Mouse (Mus musculus) brain, embryonic 18.5 days (tissue): ENCODE results near the gene Dhx37.
"Not testable (repeated sequence)": the region's sequence is repeated elsewhere in the genome, so short reads cannot be mapped to it uniquely, and the experiment has no call there.

Experiments
- DNase-seq: peaks from one replicate; pipeline ENCODE4 v3.0.0-alpha.2; 2012; ENCODE audit warnings: low read depth, low spot score

The Dhx37 gene

DNA sequence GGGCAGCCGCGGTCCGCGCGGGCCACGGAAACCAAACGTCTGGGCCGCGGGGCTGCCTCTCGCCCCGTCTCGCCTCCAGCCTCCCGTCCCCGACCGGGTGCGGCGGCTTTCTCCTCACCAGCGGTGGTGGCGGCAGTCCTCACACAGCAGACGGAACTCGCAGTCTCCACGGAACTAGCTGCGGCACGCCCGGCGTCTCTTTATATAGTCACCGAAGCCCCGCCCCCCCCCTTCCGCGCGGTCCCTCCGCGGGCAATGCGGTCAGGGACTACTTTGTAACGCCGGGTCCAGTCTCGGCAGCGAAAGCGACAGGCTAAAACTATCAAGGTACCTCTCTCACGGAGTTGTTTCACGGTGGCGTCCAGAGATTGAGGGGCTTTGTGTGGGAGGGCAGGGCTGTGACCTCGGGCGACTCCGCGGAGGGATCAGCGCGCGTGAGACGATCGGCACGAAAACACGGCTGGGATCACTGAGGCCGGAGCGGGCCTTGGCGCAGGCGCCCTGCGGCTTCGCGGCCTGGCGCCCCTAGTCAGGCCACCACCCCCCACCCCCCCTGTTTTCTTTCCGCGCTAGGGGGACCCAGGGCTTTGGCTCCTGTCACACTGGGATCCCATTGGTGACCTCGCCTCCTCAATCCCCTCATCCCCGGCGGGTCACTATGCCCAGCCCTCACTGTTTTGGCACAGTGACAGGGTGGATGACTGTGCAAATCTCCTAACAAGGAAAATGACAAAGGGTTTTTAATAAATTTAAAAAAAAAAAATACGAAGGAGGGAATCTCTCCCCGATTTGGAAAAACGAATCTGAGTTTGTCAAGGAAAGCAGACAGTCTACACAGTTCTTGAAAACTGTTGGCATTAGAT is 44.1 kb downstream of the Dhx37 start, which contains the start of gene Ubc:
Gene Ubc, minus strand, starts transcription at position 624 of the 863 bp plus-strand sequence.
- DNase-seq: no peak

DNA sequence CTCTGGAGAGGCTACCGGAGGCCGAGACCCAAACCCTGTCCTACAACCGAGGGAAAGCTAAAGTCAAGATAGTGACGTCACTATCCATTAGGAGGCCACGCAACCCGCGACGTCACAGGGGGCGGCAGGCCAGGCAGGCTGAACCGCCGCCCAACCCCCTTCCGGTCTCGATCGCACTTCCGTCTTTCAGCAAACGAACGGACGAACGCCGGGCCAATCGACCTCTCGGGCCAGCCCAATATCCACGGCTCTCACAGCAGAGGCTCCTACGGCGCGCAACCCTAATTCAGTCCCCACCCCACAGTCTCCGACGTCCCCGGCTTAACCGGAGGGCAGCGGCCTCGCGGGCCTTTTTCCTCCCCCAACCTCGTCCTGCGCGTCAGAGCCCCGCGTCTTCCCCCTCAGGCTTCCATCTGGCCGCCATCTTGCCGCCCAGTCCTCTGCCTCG is 44.8 kb downstream of the Dhx37 start, which contains the start of gene Gm10382:
Gene Gm10382, plus strand, starts transcription at position 192 of the 448 bp plus-strand sequence.
- DNase-seq: no peak

DNA sequence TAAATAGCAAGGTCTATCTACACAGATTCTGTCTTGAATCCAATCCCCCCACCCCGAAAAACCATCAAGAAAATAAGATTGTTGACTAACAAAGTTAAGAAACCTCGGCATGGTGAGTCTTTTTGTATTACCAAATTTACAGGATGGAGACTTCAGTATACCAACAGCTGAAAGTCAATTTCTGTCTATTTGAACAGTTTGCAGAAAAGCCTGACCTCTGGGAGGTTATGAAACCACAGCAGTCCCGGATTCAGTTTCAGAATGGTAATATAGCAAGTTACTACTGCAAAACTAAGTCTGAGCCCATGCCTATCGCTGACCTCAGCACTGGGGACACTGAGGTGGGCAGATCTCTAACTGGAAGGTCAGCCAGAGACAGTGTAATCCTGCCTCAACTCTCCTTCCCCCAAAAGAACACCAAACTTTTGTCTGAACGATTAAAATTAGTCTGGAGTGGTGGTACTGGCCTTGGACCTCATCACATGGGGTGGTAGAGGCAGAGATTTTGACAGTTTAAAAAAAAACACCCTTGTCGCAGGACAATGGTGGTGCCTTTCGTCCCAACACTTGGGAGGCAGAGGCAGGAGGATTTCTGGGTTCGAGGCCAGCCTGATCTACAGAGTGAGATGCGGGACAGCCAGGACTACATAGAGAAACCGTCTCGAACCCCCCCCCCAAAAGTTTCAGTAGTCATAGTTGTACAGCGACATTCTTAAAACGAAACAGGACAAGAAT is 45.4 kb downstream of the Dhx37 start:
- no peak for DNase-seq

DNA sequence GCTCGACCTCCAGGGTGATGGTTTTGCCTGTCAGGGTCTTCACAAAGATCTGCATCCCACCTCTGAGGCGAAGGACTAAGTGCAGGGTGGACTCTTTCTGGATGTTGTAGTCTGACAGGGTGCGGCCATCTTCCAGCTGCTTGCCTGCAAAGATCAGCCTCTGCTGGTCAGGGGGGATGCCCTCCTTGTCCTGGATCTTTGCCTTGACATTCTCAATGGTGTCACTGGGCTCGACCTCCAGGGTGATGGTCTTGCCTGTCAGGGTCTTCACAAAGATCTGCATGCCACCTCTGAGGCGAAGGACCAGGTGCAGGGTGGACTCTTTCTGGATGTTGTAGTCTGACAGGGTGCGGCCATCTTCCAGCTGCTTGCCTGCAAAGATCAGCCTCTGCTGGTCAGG is 46.6 kb downstream of the Dhx37 start:
- DNase-seq: not testable (repeated sequence)

DNA sequence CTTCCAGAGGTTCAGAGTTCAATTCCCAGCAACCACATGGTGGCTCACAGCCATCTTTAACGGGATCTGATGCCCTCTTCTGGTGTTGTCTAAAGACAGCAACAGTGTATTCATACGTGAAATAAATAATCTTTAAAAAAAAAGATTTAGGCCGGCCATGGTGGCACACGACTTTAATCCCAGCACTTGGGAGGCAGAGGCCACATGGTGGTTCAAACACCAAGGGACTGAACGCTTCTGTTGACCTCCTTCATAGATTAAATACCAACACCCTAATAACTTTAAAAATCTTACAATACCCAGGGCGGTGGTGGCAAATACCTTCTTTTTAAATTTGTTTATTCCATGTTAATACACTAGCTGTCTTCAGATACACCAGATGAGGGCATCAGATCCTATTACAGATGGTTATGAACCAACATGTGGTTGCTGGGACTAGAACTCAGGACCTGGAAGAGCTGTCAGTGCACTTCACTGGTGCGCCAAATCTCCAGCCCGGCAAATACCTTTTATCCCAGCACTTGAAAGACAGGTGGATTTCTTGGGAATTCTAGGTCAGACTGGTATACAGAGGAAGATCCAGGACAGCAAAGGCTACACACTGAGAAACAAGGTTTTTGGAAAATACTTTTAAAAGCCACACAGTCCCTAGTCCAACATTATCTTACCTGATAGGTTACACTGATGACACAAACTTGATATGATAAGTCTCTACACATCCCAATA is 48.5 kb downstream of the Dhx37 start:
- DNase-seq: no peak

DNA sequence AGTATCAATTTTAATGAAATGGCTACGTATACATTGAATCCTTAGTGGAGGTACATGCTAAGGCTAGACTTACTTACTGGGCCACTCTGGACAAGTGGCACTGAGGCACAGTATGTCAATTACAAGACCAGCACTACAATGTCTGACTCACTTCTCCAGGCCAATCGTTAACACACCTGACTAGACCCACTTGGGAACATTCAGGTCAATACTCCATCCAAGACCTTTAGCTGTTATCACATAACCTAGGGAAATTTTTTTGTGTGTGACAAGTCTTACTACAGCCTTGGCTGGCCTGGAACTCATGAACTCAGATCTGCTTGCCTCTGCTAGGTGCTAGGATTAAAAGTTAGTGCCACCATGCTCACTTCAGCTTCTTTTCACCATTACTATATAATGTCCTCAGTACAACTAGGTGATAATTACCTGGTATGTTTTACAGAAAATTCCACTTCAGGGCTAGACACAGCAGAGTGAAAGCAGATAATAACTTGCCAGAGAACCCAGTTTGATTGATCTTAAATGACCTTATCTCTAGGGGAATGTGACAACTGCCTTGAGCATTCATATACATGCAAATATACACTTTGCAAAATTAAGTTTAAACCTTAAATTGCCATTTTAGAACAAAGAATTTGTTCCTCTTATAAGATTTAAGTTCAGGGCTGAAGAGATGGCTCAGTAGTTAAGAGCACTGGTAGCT is 49.3 kb downstream of the Dhx37 start:
- DNase-seq: no peak

DNA sequence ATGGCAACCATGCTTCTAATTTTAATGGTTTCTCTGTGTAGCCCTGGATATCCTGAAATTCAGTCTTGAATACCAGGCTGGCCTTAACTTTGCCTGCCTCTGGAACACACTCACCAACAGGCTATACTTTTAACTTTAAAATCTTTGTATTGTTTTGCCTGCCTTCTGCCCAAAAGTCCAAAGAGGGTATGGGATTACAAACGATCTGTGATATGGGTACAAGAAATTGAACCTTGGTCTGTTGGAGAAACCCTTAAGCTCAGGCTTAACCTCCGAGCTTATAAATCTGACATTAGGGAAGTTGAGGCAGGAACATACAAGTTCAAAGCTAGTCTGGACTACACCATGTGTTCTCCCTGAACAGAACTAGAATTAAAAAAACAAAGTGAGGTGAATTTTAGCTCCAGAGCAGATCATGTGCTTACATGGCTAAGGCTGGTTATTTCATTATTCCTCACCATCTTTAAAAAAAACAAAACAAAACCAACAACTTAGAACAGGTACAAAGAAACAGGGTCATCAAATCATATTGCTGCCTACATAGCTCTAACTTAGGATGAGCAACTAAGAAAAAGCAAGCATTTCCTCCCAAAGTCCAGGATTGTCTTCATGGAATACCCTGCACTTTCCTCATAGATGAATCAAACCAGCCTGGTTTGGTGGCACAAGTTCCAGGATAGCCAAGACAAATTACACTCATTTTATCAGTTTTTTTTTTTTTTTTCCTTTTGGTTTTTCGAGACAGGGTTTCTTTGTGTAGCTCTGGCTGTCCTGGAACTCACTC is 50.1 kb downstream of the Dhx37 start:
- DNase-seq: no peak

DNA sequence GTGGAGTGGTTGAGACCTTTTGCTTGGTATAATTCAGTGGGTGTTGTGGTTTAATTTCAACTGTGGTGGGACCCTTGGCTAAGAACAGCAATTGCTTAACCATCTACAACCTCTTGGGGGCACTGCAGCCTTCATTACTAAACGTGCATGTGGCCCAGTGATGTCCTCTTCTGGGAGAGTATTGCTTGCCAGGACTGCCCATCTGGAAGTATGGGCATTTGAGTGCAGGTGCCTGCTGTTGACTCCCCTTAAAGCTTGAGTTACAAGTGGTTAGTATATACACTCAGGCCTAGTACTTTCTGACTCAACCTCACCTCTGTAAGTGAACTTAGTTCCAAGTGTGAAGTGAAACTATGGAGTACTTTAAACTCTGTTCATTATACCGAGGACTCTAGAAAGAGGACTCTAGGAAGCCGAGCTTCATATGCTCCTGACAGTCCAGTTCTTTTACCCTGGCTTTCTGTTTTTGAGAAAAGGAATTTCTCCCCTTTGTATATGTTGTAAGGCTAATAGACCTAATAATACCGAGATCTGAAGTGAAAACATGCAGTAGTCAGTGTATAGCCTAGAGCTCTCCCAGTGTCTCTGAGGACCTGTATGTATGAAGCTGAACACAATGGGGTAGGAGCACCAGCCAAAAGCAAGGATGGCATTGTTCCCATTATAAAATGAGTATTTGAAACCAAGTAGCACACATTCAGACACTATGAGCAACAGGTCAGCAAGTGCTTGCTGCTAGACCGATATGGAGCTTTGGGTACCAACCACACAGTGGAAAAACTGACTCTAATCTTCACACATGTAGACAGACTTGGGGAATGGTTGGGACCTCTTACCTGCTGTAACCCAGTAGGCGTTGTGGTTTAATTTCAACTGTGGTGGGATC is 51.0 kb downstream of the Dhx37 start:
- DNase-seq: no peak

DNA sequence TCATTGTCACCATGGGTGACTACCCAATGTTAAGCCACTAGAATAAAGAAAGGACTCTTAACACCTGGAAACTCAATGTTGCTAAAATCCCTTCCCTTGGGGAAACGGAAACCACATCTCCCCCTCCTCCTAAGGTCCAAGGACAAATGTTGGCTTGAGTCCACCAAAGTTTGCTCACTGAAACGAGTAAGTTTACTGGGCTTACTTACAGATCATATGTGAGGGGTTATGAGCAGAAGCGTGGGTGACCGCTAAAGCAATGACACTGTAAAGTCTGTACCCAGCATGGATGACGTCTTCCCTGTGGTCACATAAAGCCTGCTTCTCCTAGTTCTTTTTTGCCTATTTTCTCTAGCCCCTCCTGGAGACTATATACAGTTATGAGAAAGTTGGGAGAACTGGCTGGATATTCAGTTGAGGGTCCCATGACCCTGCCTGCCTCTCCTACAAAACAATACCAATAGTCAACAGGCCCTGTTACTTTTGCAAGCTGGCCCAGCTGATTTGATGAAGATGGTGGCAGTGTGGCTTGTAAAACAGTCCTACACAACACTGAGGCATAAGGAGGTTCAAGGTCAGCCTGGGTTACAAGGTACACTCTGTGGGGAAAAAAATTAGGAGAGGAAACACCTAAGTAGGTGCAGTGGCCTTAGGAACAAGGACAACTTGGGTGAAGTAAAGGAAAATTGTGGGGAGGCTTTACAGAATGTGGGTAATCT is 51.8 kb downstream of the Dhx37 start:
- no peak for DNase-seq

DNA sequence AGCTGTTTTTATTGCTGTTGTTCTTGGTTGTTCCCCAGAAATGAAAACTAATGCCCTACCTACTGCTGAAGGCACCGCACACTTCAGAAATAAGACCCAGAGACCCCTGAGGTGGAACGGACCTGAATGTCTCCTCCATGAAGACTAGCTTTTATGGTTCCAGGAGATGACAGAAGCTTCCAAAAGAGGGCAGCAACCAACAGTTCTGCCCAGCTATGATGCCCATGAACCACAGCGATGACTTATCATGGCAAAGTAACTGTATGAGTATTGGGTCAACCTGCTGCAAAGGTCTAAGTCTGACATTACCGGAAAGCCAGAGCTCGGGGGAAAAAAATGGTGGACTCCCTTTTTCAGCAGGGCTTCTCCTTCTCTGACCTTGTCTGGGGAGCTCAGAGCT is 55.0 kb downstream of the Dhx37 start:
- DNase-seq: no peak

DNA sequence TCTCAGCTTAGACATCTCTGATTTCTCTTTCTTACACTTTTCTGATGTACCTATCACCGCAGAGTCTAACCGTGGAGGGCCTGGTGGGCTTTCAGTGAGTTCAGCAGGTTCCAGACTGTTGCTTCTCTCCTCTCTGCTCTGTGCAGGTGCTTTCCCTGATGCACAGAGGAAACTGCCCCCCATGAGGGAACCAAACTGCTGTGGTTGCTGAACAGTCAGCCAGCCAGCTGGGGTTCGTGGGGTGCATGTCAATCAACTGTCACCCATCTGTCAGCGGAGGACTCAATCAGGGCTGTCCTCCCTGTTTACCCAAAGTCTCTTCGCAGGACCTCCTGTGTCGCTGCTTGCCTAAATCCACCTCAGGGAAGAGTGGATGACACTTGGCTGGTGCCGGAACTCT is 56.7 kb downstream of the Dhx37 start:
- DNase-seq: no peak

DNA sequence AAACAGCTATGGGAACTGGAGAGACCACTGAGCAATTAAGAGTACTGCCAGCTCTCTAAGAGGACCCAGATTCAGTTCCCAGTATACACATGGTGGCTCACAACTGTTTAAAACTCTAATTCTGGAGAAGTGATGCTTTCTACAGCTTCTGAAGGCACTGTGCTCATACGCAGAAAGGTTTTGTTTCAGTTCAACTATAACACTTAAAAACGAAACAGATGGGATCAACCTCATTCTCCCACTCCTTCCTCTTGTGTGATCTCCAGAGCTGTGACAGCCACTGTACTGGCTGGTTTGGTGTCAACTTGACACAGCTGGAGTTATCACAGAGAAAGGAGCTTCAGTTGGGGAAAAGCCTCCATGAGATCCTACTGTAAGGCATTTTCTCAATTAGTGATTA is 58.0 kb downstream of the Dhx37 start:
- DNase-seq: no peak

DNA sequence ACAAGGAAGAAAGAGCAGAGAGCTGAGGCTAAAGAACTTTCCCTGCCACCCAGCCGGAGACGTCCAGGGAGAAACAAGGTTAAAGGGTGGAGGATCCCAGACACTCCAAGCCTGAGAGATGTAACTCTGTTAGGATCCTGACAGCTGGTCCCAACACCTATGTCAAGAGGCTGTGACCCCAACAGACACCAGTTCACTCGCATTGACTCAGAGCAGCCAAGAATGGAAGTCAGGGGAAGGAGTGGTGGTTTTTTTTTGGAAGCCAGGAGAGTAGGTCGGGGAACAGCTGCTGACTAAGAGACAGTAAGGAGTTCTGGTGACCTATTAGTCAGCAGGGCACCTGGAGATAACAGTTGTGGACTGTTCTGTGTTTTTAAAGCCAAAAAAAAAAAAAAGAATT is 61.9 kb downstream of the Dhx37 start:
- no peak for DNase-seq

DNA sequence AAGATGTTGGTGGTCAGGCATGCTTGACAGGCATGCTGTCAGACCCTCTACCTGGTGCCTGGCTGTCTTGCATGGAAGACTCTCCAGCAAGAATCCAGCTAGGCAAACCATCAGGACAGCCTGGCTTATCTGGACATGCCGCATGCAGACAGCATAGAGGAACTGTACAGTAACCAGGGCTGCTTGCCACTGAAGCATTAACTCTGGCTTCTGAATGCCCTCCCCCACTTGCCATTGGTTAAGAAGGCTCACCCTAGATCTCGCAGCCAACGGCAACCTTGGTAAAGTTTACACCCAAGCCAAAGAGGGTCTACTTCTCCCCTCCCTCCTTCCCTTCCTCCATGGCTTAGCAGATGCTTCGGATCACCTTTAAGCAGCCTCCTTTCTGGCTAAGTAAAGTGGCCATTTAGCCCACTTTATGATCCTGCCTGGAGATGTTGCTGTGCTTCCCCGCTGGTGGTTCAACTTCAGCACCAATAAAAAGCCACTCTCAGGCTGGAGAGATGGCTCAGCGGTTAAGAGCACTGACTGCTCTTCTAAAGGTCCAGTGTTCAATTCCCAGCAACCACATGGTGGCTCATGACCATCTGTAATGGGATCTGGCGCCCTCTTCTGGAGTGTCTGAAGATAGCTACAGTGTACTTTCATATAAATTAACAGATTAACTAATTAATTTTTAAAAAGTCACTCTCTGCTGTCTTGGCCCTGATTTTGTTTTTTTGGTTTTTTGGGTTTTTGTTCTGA is 62.8 kb downstream of the Dhx37 start:
- no peak for DNase-seq

DNA sequence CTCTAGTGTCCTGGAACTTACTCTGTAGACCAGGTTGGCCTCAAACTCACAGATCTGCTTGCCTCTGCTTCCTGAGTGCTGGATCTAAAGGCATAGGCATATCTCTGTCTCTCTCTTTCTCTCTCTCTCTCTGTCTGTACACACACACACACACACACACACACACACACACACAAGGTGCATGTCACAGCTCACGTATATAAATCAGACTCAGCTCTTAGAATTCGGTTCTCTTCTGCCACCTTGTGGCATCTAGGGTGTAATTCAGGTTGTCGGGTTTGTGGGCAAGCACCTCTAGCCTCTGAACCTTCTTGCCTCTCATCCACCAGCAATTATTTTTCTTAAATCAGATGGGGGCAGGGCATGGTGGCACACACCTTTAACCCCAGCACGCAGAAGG is 65.4 kb downstream of the Dhx37 start:
- no peak for DNase-seq

DNA sequence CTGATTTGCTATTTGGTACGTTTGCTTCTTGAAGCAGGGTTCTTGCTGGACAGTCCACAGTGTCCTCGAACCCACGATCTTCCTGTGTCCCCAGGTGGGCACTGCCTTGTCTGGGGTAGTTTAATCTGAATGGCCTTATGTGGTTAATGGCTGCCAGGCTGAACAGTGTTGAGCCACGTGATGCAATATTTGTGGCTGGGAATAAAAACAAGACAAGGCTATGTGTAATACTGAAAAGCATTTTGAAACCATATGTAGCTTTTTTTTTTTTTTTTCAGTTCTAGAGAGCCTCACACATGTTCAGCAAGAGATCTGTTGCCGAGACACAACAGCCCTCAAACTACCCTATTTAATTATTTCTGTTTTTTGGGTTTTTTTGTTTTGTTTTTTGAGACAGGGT is 65.8 kb downstream of the Dhx37 start:
- no peak for DNase-seq

DNA sequence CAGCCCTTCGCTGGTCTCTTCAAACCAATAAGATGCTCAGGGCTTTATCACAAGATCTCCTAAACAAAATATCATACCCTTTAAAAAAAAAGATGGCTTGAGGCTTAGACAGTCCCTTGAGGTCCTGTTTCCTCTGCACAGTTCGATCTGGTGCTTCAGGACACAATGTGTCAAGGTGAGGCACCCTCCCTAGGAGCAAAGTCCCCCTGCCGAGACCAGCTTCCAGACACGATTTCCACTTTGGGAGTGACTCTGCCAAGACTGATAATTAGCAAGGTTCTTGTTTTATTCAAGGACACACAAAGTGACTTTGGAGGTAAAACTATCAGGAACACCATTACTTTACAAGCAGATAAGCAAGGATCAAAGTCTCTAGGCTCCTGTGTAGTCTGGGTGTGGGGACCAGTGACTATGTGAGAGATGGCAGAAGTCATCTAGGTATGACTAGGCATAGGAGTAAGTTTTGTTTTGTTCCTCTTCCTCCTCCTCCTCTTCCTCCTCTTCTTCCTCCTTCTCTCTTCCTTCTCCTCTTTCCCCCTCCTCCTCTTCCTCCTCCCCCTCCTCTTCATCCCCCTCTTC is 69.0 kb downstream of the Dhx37 start:
- DNase-seq: no peak

DNA sequence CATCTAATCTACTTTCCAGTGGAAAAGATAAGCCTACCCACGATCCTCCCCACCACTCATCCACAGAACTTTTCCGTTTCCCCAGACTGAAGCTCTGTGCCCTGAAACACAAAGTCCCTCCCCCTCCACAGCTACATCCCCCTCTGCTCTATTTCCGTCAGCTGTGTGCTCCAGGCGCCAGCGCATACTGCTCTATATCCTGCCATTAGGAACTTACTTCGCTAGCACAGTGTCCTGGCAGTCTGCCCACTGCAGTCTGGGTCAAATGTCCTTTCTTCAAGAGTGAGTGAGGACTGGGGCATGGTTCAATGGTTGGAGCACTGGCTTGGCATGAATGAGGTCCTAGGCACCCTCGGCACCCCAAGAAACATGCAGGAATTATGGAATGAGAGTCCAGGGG is 70.0 kb downstream of the Dhx37 start:
- DNase-seq: no peak
